Comparison of ENCODE assay signal across 8 mouse cellular contexts in the genomic region with DNA sequence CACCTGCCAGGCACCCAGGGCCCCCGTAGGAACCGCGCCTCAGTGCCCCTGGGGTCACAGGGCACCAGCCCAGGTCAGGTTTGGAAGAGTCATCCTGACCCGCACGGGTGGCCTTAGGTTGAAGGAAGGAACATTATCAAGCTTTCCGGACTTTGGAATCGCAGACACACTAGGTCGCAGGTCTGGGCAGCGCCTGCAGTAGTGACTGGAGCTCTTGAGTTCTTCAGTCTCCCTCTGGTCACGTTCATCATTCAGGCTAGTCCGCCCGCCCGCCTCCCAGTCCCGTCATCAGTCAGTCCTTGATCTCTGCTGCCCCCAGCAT. TPM values are rescaled to one million over a fixed set of nuclear protein-coding genes. Genes with fewer than 3 reads are reported as not detected.
DNase-seq lines count a peak whose midpoint lies in the region; ATAC-seq and TF ChIP-seq lines count a peak whose summit lies in the region.

No protein-coding gene starts in this region.

- peak overlapping the region; percentile 3; the same call in 1 of the 2 replicates for H3K9ac ChIP-seq in hindbrain, embryonic 12.5 days
- no peak overlapping the region for H3K9ac ChIP-seq in liver, embryonic 14.5 days (replicated peaks)

- TF ChIP-seq EP300 in liver, embryonic 14.5 days (IDR thresholded peaks at IDR 0.05; ENCODE audit: low read depth) = no peak

- H3K4me2 ChIP-seq in hindbrain, embryonic 12.5 days (replicated peaks) = peak overlapping the region; percentile 56
- H3K4me2 ChIP-seq in liver, embryonic 14.5 days (ENCODE audit: low read depth) = peak overlapping the region; percentile 53

- WGBS in hindbrain, embryonic 12.5 days = 6% methylated on average over 14 of the region's 14 CpGs
- 14% methylated on average over 14 of the region's 14 CpGs for WGBS in liver, embryonic 14.5 days (ENCODE audit: insufficient replicate concordance)

- H3K27ac ChIP-seq in hindbrain, embryonic 12.5 days = no peak overlapping the region
- H3K27ac ChIP-seq in liver, embryonic 14.5 days = no peak overlapping the region

- H3K4me3 ChIP-seq in hindbrain, embryonic 12.5 days = peak overlapping the region; percentile 25
- H3K4me3 ChIP-seq in liver, embryonic 14.5 days (ENCODE audit: insufficient read depth in 1 of 2, low read depth in 2 of 2, low read length in 2 of 2) = peak overlapping the region; percentile 11 to 34; a peak in 3 of 4 replicates

- peaks cover 21% of the 10 kb centered on the region for H3K4me1 ChIP-seq in hindbrain, embryonic 12.5 days
- H3K4me1 ChIP-seq in liver, embryonic 14.5 days (replicated peaks; ENCODE audit: control insufficient read depth in 2 of 2, insufficient read depth in 2 of 2, low read length in 1 of 2) = peaks cover 0 to 6% of the 10 kb centered on the region in 2 experiments; a peak in 2 of 4 replicates

- H3K27me3 ChIP-seq in hindbrain, embryonic 12.5 days = peaks cover 13% of the 10 kb centered on the region
- peaks cover 14% of the 10 kb centered on the region for H3K27me3 ChIP-seq in liver, embryonic 14.5 days (ENCODE audit: control insufficient read depth, insufficient read depth, low read length)

- H3K36me3 ChIP-seq in hindbrain, embryonic 12.5 days = no peaks in the 10 kb centered on the region
- H3K36me3 ChIP-seq in liver, embryonic 14.5 days (replicated peaks; ENCODE audit: control insufficient read depth, insufficient read depth, low read depth) = no peaks in the 10 kb centered on the region

- TF ChIP-seq CTCF in liver, embryonic 14.5 days (IDR thresholded peaks at IDR 0.05; ENCODE audit: low read depth) = no peak

- peak; percentile 39 for DNase-seq in gastrocnemius, postnatal 14 days
- DNase-seq in gastrocnemius, postnatal 36 days = no peak
- peak; percentile 53 for DNase-seq in MN1 (ENCODE audit: low spot score)
- DNase-seq in liver, embryonic 14.5 days (ENCODE audit: low read depth in 3 of 3, low spot score in 3 of 3) = no peak
- DNase-seq in yolk sac, embryonic 10.5 days (ENCODE audit: low spot score) = peak; percentile 85
- no peak for DNase-seq in left cerebral cortex, postnatal 4 days
- DNase-seq in thymus, postnatal 4 days = no peak

- no peaks in the 10 kb centered on the region for H3K9me3 ChIP-seq in hindbrain, embryonic 12.5 days (replicated peaks)
- no peaks in the 10 kb centered on the region for H3K9me3 ChIP-seq in liver, embryonic 14.5 days (ENCODE audit: control insufficient read depth, low read length)

- no peak for ATAC-seq in hindbrain, embryonic 12.5 days (ENCODE audit: low FRiP score)
- no peak for ATAC-seq in liver, embryonic 14.5 days (ENCODE audit: insufficient read depth)

- intact Hi-C loops in gastrocnemius, postnatal 14 days (cut with DNase I; ENCODE audit: low total_unique reads) = no loop called here
- intact Hi-C loops in gastrocnemius, postnatal 36 days (cut with DNase I) = no loop called here
- intact Hi-C loops in left cerebral cortex, postnatal 4 days (cut with DNase I) = no loop called here

RNA-seq across cellular contexts. Expression of a gene that starts 0.6 kb away (rescaled TPM):
- total RNA-seq in gastrocnemius, postnatal 14 days (2021) = 1 to 10 TPM; 5.6 to 6.8 TPM
- total RNA-seq in gastrocnemius, postnatal 36 days (2021) = 1 to 10 TPM; 1.4 to 1.9 TPM
- polyA plus RNA-seq in hindbrain, embryonic 12.5 days (2016; fragmentation: Nextera tagmentation; extraction: Ambion mirVana) = 0.10 and 0.26 TPM in 2 replicates
- 1.2 and 1.7 TPM in 2 replicates for polyA plus RNA-seq in liver, embryonic 14.5 days (2012; rRNA removed)
- 0.27 and 0.81 TPM in 2 replicates for polyA plus RNA-seq in liver, embryonic 14.5 days (2014; fragmentation: Nextera tagmentation; extraction: Ambion mirVana)
- total RNA-seq in left cerebral cortex, postnatal 4 days (2021) = 10 to 100 TPM in 1 of 2 experiments, 1 to 10 TPM in 1; 9.5 to 10.5 TPM

Comparison
In these comparisons a context has a peak if more than half of its experiments do, and no peak if none do; other contexts are left out.
1. DNase-seq: peak in gastrocnemius, postnatal 14 days (single experiment), MN1 (single experiment) and yolk sac, embryonic 10.5 days (single experiment); none in gastrocnemius, postnatal 36 days (0 of 2), liver, embryonic 14.5 days (0 of 3), left cerebral cortex, postnatal 4 days (single experiment) and thymus, postnatal 4 days (single experiment).